Mouse (Mus musculus): ENCODE data around the gene C330021F23Rik.

DNA sequence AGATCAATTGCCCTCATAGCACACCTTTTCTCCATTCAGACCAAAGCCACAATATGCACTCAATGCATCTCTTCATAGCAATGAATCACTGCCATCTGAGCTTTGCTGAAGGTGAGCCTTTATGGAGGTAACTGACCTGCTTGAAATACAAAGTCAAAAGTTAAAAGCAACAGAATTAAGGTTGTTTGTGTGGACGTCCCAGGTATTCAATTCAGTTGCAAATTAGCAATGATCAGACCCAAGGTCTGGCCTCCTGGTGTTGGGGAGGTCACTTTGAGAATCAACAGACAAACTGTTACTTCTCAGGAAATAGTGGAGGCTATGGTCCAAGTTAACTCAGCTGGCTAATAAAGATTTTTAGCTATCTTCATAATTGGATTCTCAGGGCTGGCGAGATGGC lies 21.3 kb upstream of the C330021F23Rik start:
- no peak for TF ChIP-seq CTCF (IDR thresholded peaks at IDR 0.05; ENCODE audit: low read depth, low read length)
- no peak for TF ChIP-seq POLR2AphosphoS5 (IDR thresholded peaks at IDR 0.05; ENCODE audit: insufficient replicate concordance, low read depth, low read length)
- TF ChIP-seq GATA1 (IDR thresholded peaks at IDR 0.05; ENCODE audit: borderline replicate concordance, low read length): no peak
- no peak for TF ChIP-seq TAL1 (conservative IDR thresholded peaks at IDR 0.05; ENCODE audit: low read depth, low read length)

Data from G1E (cell line).